Mouse (Mus musculus): ENCODE measurements at regions not wholly inside any gene's neighbourhood (a gene's known extent, or its start where the extent isn't known, plus 50 kb on each side); places are given as distances from the start of the nearest gene placed in this dataset.

DNA sequence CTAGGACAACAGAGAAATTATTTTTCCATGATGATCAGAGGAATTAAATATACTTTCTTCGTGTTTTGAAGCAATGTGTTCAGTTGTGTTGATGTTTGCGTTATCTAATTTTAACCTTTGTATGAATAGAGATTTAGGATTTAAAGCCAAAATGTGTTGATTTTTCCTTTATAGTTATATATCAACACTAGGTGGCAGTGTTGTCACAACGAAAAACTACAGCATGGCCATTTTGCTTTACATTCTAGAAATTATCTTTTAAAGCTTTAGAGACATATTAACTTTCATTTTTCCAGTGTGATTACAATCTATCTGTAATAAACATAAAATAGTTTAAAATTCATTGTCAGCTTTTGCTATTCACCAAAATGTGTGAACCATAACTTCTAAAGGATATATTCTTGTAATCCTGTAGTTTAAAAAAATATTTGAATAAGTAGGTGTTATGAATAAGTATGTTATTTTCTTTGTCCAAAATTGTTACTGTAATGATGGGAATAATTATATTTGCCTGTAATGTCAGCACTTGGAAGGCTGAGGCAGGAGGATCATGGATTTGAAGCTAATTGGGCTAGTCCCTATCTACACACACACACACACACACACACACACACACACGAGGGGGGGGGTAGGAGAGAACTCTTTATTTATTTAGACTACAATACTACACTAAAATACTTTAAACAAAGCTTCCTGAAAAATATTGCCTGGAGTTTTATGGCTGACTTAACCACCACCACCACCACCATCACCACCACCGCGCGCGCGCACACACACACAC lies 95.2 kb upstream of the Defb41 start:
- no peak for ATAC-seq (replicated peaks)
- 64% methylated on average over 9 of the region's 9 CpGs for WGBS
- no peaks in the 10 kb centered on the region for H3K27me3 ChIP-seq
- H3K4me3 ChIP-seq, result no peak overlapping the region
- H3K27ac ChIP-seq (replicated peaks), result no peak overlapping the region
- no peaks in the 10 kb centered on the region for H3K36me3 ChIP-seq
- H3K4me2 ChIP-seq (replicated peaks), result no peak overlapping the region
- no peaks in the 10 kb centered on the region for H3K4me1 ChIP-seq
- no peaks in the 10 kb centered on the region for H3K9me3 ChIP-seq
- no peak overlapping the region for H3K9ac ChIP-seq (replicated peaks)

DNA sequence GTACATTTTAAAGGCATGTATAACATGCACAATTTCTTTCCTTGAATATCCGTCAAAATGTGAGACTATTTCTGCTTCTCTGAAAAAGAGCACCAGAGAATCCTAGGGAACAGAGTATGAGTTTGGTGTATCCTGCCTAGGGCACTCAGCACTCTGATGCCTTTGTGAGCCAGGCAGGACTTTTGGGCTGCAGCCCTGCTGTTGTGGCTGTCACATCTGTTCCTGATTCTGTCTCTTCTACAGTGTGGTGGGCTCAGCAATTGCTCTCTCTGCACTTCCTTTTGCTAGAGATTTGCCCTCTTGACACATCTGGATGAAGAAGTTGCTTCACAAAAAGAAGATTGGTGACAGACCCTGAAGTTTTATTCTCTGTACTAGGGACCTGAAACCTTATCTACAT lies 73.9 kb upstream of the Defb41 start:
- Histone ChIP-seq H3K9me3 (no peaks in the 10 kb centered on the region), H3K4me2 (replicated peaks) (no peak overlapping the region), H3K9ac (replicated peaks) (no peak overlapping the region), H3K36me3 (no peaks in the 10 kb centered on the region), H3K4me3 (no peak overlapping the region), H3K4me1 (no peaks in the 10 kb centered on the region), H3K27ac (replicated peaks) (no peak overlapping the region), H3K27me3 (no peaks in the 10 kb centered on the region)
- ATAC-seq (replicated peaks), result no peak
- 88% methylated on average over 1 of the region's 1 CpGs for WGBS
